Mouse (Mus musculus): ENCODE data around the gene Yipf7. TPM values are rescaled to one million over a fixed set of nuclear protein-coding genes. Genes with fewer than 3 reads are reported as not detected.

Gene Yipf7
- not detected for total RNA-seq (2023)

GRCm38 (mm10) chr5:69542489-69542888 lies at the start of gene Yipf7:
Gene Yipf7 (minus strand): TSS chr5:69542648.

GRCm38 (mm10) chr5:69591640-69592461 lies 49.4 kb upstream of the Yipf7 start, which contains the start of gene Gnpda2:
Gene Gnpda2 (minus strand): TSS chr5:69592340.

GRCm38 (mm10) chr5:69556628-69557403 lies 14.4 kb upstream of the Yipf7 start, which contains the start of gene Guf1:
Gene Guf1 (plus strand): TSS chr5:69556923.

Other genes starting within 250 kb of the Yipf7 start
- gene Kctd8, start 201.0 kb downstream of the Yipf7 start, total RNA-seq (2023) = not detected
- 10 to 100 TPM; 19.0 to 21.8 TPM for gene Guf1, start 14.3 kb upstream of the Yipf7 start, total RNA-seq (2023)
- gene Gnpda2, start 49.7 kb upstream of the Yipf7 start, total RNA-seq (2023) = 10 to 100 TPM; 18.0 to 23.4 TPM

Data from T-cell, adult 66 days (primary cell).